Mouse (Mus musculus) embryonic stem cell, embryonic (primary cell): ENCODE results near the gene Med25.

Experiments
- CTCF ChIA-PET, 4 experiments: fragments of 300-600 bp in 2 of 4; fragments of 350-600 bp in 2 of 4; sonication (Branson Sonifier 250); formaldehyde crosslinking; loops; one replicate each; lab custom pipeline; 2022; ENCODE audit warnings: inconsistent platforms in 2 of 4; lab: Charles Lee
- POLR2A ChIA-PET, 4 experiments: fragments of 300-600 bp in 2 of 4; fragments of 350-600 bp in 2 of 4; sonication (Branson Sonifier 250); formaldehyde crosslinking; loops; one replicate each; lab custom pipeline; 2022; ENCODE audit warnings: antibody characterized with exemption in 4 of 4, inconsistent platforms in 1 of 4; lab: Charles Lee

Gene Med25

GRCm38 (mm10) chr7:44900632-44901031, 8.1 kb upstream of the Med25 start:
- POLR2A ChIA-PET = interaction anchor here (0.6 to 4.7 kb wide), 33 partner anchors 9 to 534 kb away, joined by 3 to 21 read pairs (median 4); partner anchors contain the start of genes Ap2a1 (in 3 of the 4), Akt1s1 (in 2 of the 4), Atf5 (in 2 of the 4) and Il4i1 (in 2 of the 4)
- CTCF ChIA-PET = interaction anchor here in 3 of 4 experiments (0.5 to 2.2 kb wide), 10 partner anchors 16 to 168 kb away, joined by 3 to 13 read pairs (median 4); partner anchors contain the start of gene Ap2a1 (in 1 of the 3)

- ChIA-PET CTCF (interaction anchor here in 2 of 4 experiments (0.6 to 2.4 kb wide), 17 partner anchors 22 to 550 kb away, joined by 3 to 10 read pairs (median 4); partner anchors contain the start of genes Ap2a1 (in 1 of the 2), Pold1 (in 1 of the 2), Ptov1 (in 1 of the 2) and Rras (in 1 of the 2)), POLR2A (interaction anchor here in 3 of 4 experiments (0.7 to 4.7 kb wide), 40 partner anchors 10 to 523 kb away, joined by 3 to 45 read pairs (median 4); partner anchors contain the start of genes Ptov1 (in 3 of the 3), Akt1s1 (in 2 of the 3), Atf5 (in 2 of the 3) and Il4i1 (in 2 of the 3))
Measured at GRCm38 (mm10) chr7:44898607-44899006, 6.1 kb upstream of the Med25 start.

GRCm38 (mm10) chr7:44896499-44896898, 4.0 kb upstream of the Med25 start:
- CTCF ChIA-PET = interaction anchor here in 3 of 4 experiments (0.6 to 1.9 kb wide), 16 partner anchors 12 to 273 kb away, joined by 3 to 8 read pairs (median 3); partner anchors contain the start of genes Ap2a1 (in 1 of the 3), Nup62 (in 1 of the 3), Prmt1 (in 1 of the 3) and Ptov1 (in 1 of the 3)
- POLR2A ChIA-PET = interaction anchor here in 3 of 4 experiments (0.6 to 4.7 kb wide), 47 partner anchors 13 to 233 kb away, joined by 3 to 45 read pairs (median 4); partner anchors contain the start of genes Ptov1 (in 3 of the 3), Akt1s1 (in 2 of the 3), Ap2a1 (in 2 of the 3) and Il4i1 (in 2 of the 3)

- ChIA-PET POLR2A (interaction anchor here in 3 of 4 experiments (0.5 to 4.7 kb wide), 52 partner anchors 11 to 234 kb away, joined by 3 to 45 read pairs (median 4); partner anchors contain the start of genes Ptov1 (in 3 of the 3), Akt1s1 (in 2 of the 3), Ap2a1 (in 2 of the 3) and Atf5 (in 2 of the 3)), CTCF (interaction anchor here (0.6 to 1.9 kb wide), 14 partner anchors 11 to 189 kb away, joined by 3 to 8 read pairs (median 3); partner anchors contain the start of genes Ap2a1 (in 1 of the 4), Nup62 (in 1 of the 4) and Ptov1 (in 1 of the 4))
Measured at GRCm38 (mm10) chr7:44895593-44896434, 3.3 kb upstream of the Med25 start, which contains the start of gene Fuz. Gene Fuz, plus strand, starts transcription at chr7:44896079.

DNA sequence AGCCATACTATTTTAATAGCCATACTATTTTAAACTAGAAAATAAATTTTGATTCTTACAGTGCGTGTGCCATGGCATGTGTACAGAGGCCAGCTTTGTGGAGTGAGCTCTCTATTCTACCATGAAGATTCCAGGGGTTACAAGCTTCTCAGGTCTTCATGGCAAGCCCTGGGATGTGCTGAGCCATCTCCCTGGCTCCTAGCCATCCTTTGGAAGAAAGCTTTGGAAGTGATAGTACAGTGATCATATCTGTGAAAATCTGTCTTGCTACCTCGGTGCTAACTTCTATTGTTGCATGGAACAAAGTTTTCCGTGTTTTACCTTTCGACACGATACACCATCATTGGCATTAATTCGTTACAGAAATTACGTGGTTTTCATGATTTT, 2.7 kb upstream of the Med25 start:
- CTCF ChIA-PET = interaction anchor here in 2 of 4 experiments (1.4 to 1.9 kb wide), 3 partner anchors 34 to 80 kb away, joined by 3 to 8 read pairs (median 4); partner anchors contain the start of genes Ap2a1 (in 1 of the 2) and Nup62 (in 1 of the 2)

DNA sequence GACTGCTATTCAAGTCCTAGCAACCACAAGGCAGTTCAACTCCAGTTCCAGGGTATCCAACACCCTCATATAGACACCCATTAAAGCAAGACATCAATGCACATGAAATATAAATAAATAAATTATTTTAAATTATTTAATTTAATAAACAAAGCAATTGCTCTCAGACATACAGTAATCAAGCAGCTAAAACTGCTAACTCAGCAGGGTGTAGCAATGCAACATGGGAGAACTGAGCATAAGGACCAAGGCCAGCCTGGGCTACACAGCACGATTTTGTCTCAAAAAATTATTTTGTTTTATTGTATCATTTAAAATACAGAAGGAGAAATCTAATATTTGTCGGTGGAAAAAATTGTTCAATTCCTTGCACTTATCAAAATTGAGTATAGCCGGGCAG, 1.7 kb upstream of the Med25 start:
- POLR2A ChIA-PET = interaction anchor here in 3 of 4 experiments (0.7 to 4.3 kb wide), 13 partner anchors 11 to 75 kb away, joined by 3 to 26 read pairs (median 4); partner anchors contain the start of genes Akt1s1 (in 1 of the 3), Ap2a1 (in 1 of the 3), Ptov1 (in 1 of the 3) and Tbc1d17 (in 1 of the 3)
- CTCF ChIA-PET = no interaction called here

More for the DNA sequence above, 2.7 kb upstream of the Med25 start:
- POLR2A ChIA-PET = interaction anchor here in 3 of 4 experiments (0.5 to 4.7 kb wide), 34 partner anchors 11 to 225 kb away, joined by 3 to 45 read pairs (median 4); partner anchors contain the start of genes Ap2a1 (in 3 of the 3), Akt1s1 (in 2 of the 3), Atf5 (in 2 of the 3) and Il4i1 (in 2 of the 3)

DNA sequence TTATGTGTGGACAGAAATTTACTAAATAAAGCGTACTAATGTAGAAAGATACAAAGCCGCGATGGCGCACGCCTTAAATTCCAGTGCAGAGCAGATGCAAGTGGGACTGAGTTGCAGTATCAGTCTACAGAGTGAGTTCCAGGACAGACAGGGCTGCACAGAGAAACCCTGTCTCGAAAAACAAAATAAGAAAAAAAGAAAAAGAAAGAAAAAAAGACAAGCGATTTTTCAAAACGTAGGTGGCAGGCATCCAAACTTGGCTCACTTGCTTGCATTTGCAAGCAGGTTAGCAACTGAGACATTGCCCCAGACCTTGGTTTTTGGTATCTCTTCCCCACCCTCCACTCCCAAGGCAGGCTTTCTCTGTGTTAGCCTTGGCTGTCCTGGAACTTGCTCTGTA, 685 bp upstream of the Med25 start:
- CTCF ChIA-PET = no interaction called here
- POLR2A ChIA-PET = interaction anchor here in 1 of 4 experiments (0.9 to 2.4 kb wide), 6 partner anchors 10 to 76 kb away, joined by 3 to 13 read pairs (median 4); partner anchors contain the start of gene Ptov1

- ChIA-PET CTCF (interaction anchor here (0.6 to 1.1 kb wide), 7 partner anchors 10 to 190 kb away, joined by 3 to 5 read pairs (median 4); partner anchors contain the start of gene Ap2a1 (in 1 of the 4)), POLR2A (interaction anchor here (0.5 to 2.7 kb wide), 54 partner anchors 8 to 257 kb away, joined by 3 to 19 read pairs (median 4); partner anchors contain the start of genes Ptov1 (in 3 of the 4), Il4i1 (in 2 of the 4), Nup62 (in 2 of the 4) and Pnkp (in 2 of the 4))
Measured at GRCm38 (mm10) chr7:44891611-44892010, 901 bp downstream of the Med25 start.

GRCm38 (mm10) chr7:44890737-44891136, 1.8 kb downstream of the Med25 start:
- CTCF ChIA-PET = no interaction called here
- POLR2A ChIA-PET = interaction anchor here in 3 of 4 experiments (0.6 to 2.7 kb wide), 15 partner anchors 8 to 182 kb away, joined by 3 to 19 read pairs (median 8); partner anchors contain the start of genes Ptov1 (in 3 of the 3), Izumo2 (in 1 of the 3), Pnkp (in 1 of the 3) and Rras (in 1 of the 3)

- CTCF ChIA-PET = no interaction called here
- POLR2A ChIA-PET = interaction anchor here in 3 of 4 experiments (1.0 to 2.7 kb wide), 5 partner anchors 13 to 181 kb away, joined by 3 to 11 read pairs (median 6); partner anchors contain the start of genes Ptov1 (in 2 of the 3) and Izumo2 (in 1 of the 3)
Measured at GRCm38 (mm10) chr7:44890180-44890579, 2.3 kb downstream of the Med25 start.

- ChIA-PET POLR2A (interaction anchor here in 3 of 4 experiments (0.6 to 3.0 kb wide), 14 partner anchors 9 to 612 kb away, joined by 3 to 11 read pairs (median 3); partner anchors contain the start of genes Ptov1 (in 2 of the 3), Akt1s1 (in 1 of the 3), Ap2a1 (in 1 of the 3) and Nup62 (in 1 of the 3)), CTCF (interaction anchor here in 2 of 4 experiments (0.5 to 1.1 kb wide), 5 partner anchors 9 to 615 kb away, joined by 3 to 10 read pairs (median 3); no protein-coding TSS in a partner anchor)
Measured at GRCm38 (mm10) chr7:44888256-44889105, 4.0 kb downstream of the Med25 start.

DNA sequence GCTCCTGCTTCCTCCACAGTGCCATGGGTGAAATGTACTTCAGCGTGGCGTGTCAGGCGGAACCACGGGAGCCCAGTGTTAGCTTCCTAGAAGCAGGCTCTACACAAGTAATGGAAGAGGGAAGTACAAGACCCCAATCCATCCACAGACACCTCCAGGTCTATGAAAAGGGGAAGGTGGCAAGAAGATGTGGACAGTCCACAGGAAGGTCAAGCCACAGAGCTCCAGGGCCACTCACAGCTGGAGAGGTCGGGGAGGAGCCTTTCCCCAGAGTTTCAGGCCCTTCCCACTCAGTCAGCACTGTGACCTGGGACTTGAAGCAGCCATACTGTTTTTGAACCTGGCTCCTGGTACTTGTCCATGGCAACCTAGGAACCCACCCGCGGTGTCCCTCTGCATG, 5.5 kb downstream of the Med25 start:
- CTCF ChIA-PET = interaction anchor here in 1 of 4 experiments (0.5 kb wide), 1 partner anchor 14 kb away, joined by 16 read pairs; no protein-coding TSS in a partner anchor
- POLR2A ChIA-PET = interaction anchor here in 3 of 4 experiments (0.6 to 3.0 kb wide), 7 partner anchors 10 to 178 kb away, joined by 3 to 11 read pairs (median 3); partner anchors contain the start of genes Izumo2 (in 1 of the 3) and Ptov1 (in 1 of the 3)

GRCm38 (mm10) chr7:44884637-44885036, 7.9 kb downstream of the Med25 start:
- ChIA-PET CTCF (interaction anchor here (0.5 to 1.4 kb wide), 6 partner anchors 12 to 1796 kb away, joined by 3 to 4 read pairs (median 3); partner anchors contain the start of gene Ap2a1 (in 1 of the 4)), POLR2A (interaction anchor here in 3 of 4 experiments (0.8 to 4.3 kb wide), 14 partner anchors 10 to 101 kb away, joined by 3 to 25 read pairs (median 4); partner anchors contain the start of genes Ptov1 (in 3 of the 3), Akt1s1 (in 2 of the 3), Tbc1d17 (in 2 of the 3) and Fuz (in 1 of the 3))

DNA sequence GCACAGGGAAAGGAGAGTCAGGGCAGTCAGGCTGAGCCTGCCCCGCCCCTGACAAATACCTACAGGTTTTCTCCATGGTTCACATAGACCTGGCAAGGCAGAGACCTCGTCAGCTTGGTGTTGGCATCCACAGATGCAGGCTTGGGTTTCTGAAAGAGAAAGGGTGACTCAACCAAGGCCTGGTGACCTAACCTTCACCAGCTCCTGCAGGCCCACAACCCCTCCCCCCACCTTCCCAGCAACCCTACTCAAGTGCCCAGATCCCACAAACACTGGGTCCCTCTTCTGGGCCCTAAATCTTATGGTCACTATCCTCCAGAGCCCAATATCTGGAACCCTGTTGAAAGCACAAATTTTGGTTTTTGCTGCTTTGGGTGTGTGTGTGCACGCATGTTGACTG, 9.5 kb downstream of the Med25 start:
- CTCF ChIA-PET = no interaction called here

DNA sequence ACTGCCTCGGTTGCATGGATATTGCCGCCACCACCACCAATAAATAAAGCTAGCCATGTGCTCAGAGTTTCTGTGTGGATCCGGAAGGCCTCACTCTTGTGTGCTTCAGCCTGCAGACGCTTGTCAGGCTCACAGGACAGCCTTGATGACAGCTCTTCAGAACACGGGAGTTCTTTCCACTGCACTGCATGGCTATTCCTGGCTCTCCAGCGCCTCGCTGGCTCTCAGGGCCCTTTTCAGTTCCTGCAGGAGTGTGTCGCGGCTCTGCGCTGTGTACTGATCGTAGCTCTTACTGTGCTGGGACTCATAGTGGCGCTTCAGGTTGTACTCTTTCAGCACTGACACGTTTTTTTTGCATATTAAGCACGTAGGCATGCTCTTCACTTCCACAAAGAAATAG, 14.7 kb downstream of the Med25 start:
- ChIA-PET POLR2A (interaction anchor here (0.5 to 2.2 kb wide), 17 partner anchors 8 to 281 kb away, joined by 3 to 10 read pairs (median 4); partner anchors contain the start of genes Akt1s1 (in 1 of the 4), Atf5 (in 1 of the 4), Il4i1 (in 1 of the 4) and Izumo2 (in 1 of the 4)), CTCF (no interaction called here)

More for the DNA sequence above, 9.5 kb downstream of the Med25 start:
- POLR2A ChIA-PET = interaction anchor here in 3 of 4 experiments (1.0 to 4.3 kb wide), 15 partner anchors 9 to 175 kb away, joined by 3 to 25 read pairs (median 5); partner anchors contain the start of genes Ptov1 (in 3 of the 3), Med25 (in 2 of the 3), Fuz (in 1 of the 3) and Il4i1 (in 1 of the 3)
